Mouse (Mus musculus) heart, adult 2 months (tissue): Measurements from ENCODE around the gene Timm13.

ENCODE experiments used
- CTCF ChIP-seq: fragments of 200-600 bp; IDR thresholded peaks from 2 replicates; pipeline ENCODE4 v1.8.1; 2022; ENCODE audit warnings: antibody characterized with exemption, mild to moderate bottlenecking, moderate library complexity
- POLR2A ChIP-seq: fragments of 200-500 bp; IDR thresholded peaks from 2 replicates; pipeline ENCODE4 v1.6.1; 2011; ENCODE audit warnings: mild to moderate bottlenecking, low read depth, low read length, control low read depth; ENCODE audit not compliant: insufficient read depth

GRCm38 (mm10) chr10:80899591-80900317 lies 1.0 kb downstream of the Timm13 start:
- TF ChIP-seq POLR2A (no peak), CTCF (no peak)
